17 mouse cellular contexts compared by ENCODE assay signal in genomic region chr7:45012824-45013223, GRCm38 (mm10). TPM values are rescaled to one million over a fixed set of nuclear protein-coding genes. Genes with fewer than 3 reads are reported as not detected.
DNase-seq lines count a peak whose midpoint lies in the region; ATAC-seq and TF ChIP-seq lines count a peak whose summit lies in the region.
"Had no signal": no experiment of that assay in that cellular context is flagged by ENCODE, and none has a peak within 500 bp of the region (broad histone marks: within the 10 kb centered on the region; RNA-seq: fewer than 3 reads in every experiment).

No protein-coding gene starts in this region.

- no peak overlapping the region for H3K4me2 ChIP-seq in heart, embryonic 13.5 days
- H3K4me2 ChIP-seq in liver, embryonic 11.5 days = 0 out of 2 replicates have a peak overlapping the region, but pooled peaks have one; percentile 21
- H3K4me2 ChIP-seq in liver, postnatal 0 days (ENCODE audit: low read depth, low read length) = no peak overlapping the region
- peak overlapping the region; percentile 31 for H3K4me2 ChIP-seq in liver, embryonic 12.5 days
- no peak overlapping the region for H3K4me2 ChIP-seq in liver, embryonic 16.5 days (ENCODE audit: low read depth, low read length)
- H3K4me2 ChIP-seq: embryonic facial prominence, embryonic 12.5 days; forebrain, embryonic 13.5 days; hindbrain, embryonic 15.5 days had no signal

- H3K9me3 ChIP-seq in heart, embryonic 13.5 days = no peaks in the 10 kb centered on the region
- no peaks in the 10 kb centered on the region for H3K9me3 ChIP-seq in liver, embryonic 11.5 days (ENCODE audit: control insufficient read depth, low read length)
- no peaks in the 10 kb centered on the region for H3K9me3 ChIP-seq in liver, postnatal 0 days (ENCODE audit: low read length)
- H3K9me3 ChIP-seq in liver, embryonic 12.5 days (replicated peaks) = peaks cover under 1% of the 10 kb centered on the region; the same call in 1 of the 2 replicates
- H3K9me3 ChIP-seq in liver, embryonic 16.5 days (replicated peaks; ENCODE audit: control insufficient read depth, low read length) = no peaks in the 10 kb centered on the region
- H3K9me3 ChIP-seq: embryonic facial prominence, embryonic 12.5 days; forebrain, embryonic 13.5 days; hindbrain, embryonic 15.5 days had no signal

- ATAC-seq in heart, embryonic 13.5 days (ENCODE audit: extremely low read depth, insufficient number of reproducible peaks, low FRiP score, low TSS enrichment) = no peak
- no peak for ATAC-seq in liver, embryonic 11.5 days (replicated peaks; ENCODE audit: low FRiP score)
- no peak for ATAC-seq in liver, postnatal 0 days
- no peak for ATAC-seq in liver, embryonic 12.5 days
- no peak for ATAC-seq in liver, embryonic 16.5 days (ENCODE audit: low read depth)
- ATAC-seq: forebrain, embryonic 13.5 days; forebrain, postnatal 0 days had no signal

- TF ChIP-seq EP300 in liver, postnatal 0 days (IDR thresholded peaks at IDR 0.05; ENCODE audit: low read depth) = no peak

- H3K4me1 ChIP-seq in heart, embryonic 13.5 days = peaks cover 22% of the 10 kb centered on the region
- peaks cover 23% of the 10 kb centered on the region for H3K4me1 ChIP-seq in liver, embryonic 11.5 days (replicated peaks; ENCODE audit: control insufficient read depth, insufficient read depth, low read length)
- peaks cover 14% of the 10 kb centered on the region for H3K4me1 ChIP-seq in liver, postnatal 0 days (ENCODE audit: insufficient read depth)
- peaks cover 37% of the 10 kb centered on the region for H3K4me1 ChIP-seq in liver, embryonic 12.5 days
- peaks cover 35% of the 10 kb centered on the region for H3K4me1 ChIP-seq in liver, embryonic 16.5 days (ENCODE audit: control insufficient read depth, low read depth, low read length)

- no peak for TF ChIP-seq CTCF in liver, postnatal 0 days (IDR thresholded peaks at IDR 0.05; ENCODE audit: low read depth)

- peaks cover 63% of the 10 kb centered on the region for H3K36me3 ChIP-seq in heart, embryonic 13.5 days
- peaks cover 44% of the 10 kb centered on the region for H3K36me3 ChIP-seq in liver, embryonic 11.5 days (ENCODE audit: control insufficient read depth, insufficient read depth, low read length)
- H3K36me3 ChIP-seq in liver, postnatal 0 days (replicated peaks; ENCODE audit: insufficient read depth, low read length) = peaks cover 51% of the 10 kb centered on the region
- H3K36me3 ChIP-seq in liver, embryonic 12.5 days = peaks cover 61% of the 10 kb centered on the region
- H3K36me3 ChIP-seq in liver, embryonic 16.5 days (ENCODE audit: control insufficient read depth, insufficient read depth) = peaks cover 28% of the 10 kb centered on the region

- H3K27ac ChIP-seq in heart, embryonic 13.5 days (replicated peaks) = no peak overlapping the region
- no peak overlapping the region for H3K27ac ChIP-seq in liver, embryonic 11.5 days (ENCODE audit: low read depth, low read length)
- no peak overlapping the region for H3K27ac ChIP-seq in liver, postnatal 0 days (ENCODE audit: low read depth)
- H3K27ac ChIP-seq in liver, embryonic 12.5 days = peak overlapping the region; percentile 60
- H3K27ac ChIP-seq in liver, embryonic 16.5 days (ENCODE audit: low read length) = no peak overlapping the region
- H3K27ac ChIP-seq: embryonic facial prominence, embryonic 12.5 days; forebrain, embryonic 13.5 days; hindbrain, embryonic 15.5 days had no signal

- 74% methylated on average over 4 of the region's 4 CpGs for WGBS in heart, embryonic 13.5 days
- WGBS in liver, embryonic 11.5 days = 74% methylated on average over 4 of the region's 4 CpGs
- 75% methylated on average over 4 of the region's 4 CpGs for WGBS in liver, postnatal 0 days (ENCODE audit: insufficient replicate concordance)
- 49% methylated on average over 4 of the region's 4 CpGs for WGBS in liver, embryonic 12.5 days (ENCODE audit: insufficient replicate concordance)
- WGBS in liver, embryonic 16.5 days (ENCODE audit: insufficient replicate concordance) = 68% methylated on average over 4 of the region's 4 CpGs

- 0 out of 2 replicates have a peak overlapping the region, but pooled peaks have one; percentile 5 for H3K9ac ChIP-seq in heart, embryonic 13.5 days
- H3K9ac ChIP-seq in liver, embryonic 11.5 days (ENCODE audit: low read depth, low read length) = no peak overlapping the region; the same call in 1 of the 2 replicates
- H3K9ac ChIP-seq in liver, postnatal 0 days (replicated peaks) = no peak overlapping the region
- peak overlapping the region; percentile 49; the same call in 1 of the 2 replicates for H3K9ac ChIP-seq in liver, embryonic 12.5 days
- 0 out of 2 replicates have a peak overlapping the region, but pooled peaks have one; percentile 18 for H3K9ac ChIP-seq in liver, embryonic 16.5 days (ENCODE audit: low read depth, low read length)
- H3K9ac ChIP-seq: embryonic facial prominence, embryonic 12.5 days; forebrain, embryonic 13.5 days; forebrain, postnatal 0 days; hindbrain, embryonic 15.5 days had no signal

- no peak for DNase-seq in heart, postnatal 4 days
- no peak for DNase-seq in liver, embryonic 11.5 days (ENCODE audit: low spot score)
- DNase-seq in liver, postnatal 0 days = no peak
- no peak for DNase-seq in adrenal gland, adult 18-20 months (ENCODE audit: low spot score in 2 of 2)
- DNase-seq in kidney, adult 18-20 months = no peak
- DNase-seq: adrenal gland, postnatal 14 days; cerebellum, adult 2 months; embryo, embryonic 11 days; forebrain, postnatal 0 days; gastrocnemius, postnatal 14 days; heart, postnatal 10 days had no signal

- no peaks in the 10 kb centered on the region for H3K27me3 ChIP-seq in heart, embryonic 13.5 days (replicated peaks)
- no peaks in the 10 kb centered on the region for H3K27me3 ChIP-seq in liver, embryonic 11.5 days (replicated peaks; ENCODE audit: control insufficient read depth, insufficient read depth, low read length)
- H3K27me3 ChIP-seq in liver, postnatal 0 days (ENCODE audit: insufficient read depth, low read length) = no peaks in the 10 kb centered on the region
- H3K27me3 ChIP-seq in liver, embryonic 12.5 days (replicated peaks) = 0 out of 2 replicates have a peak, but pooled peaks cover under 1% of the 10 kb centered on the region
- H3K27me3 ChIP-seq in liver, embryonic 16.5 days (ENCODE audit: control insufficient read depth, insufficient read depth, low read depth, low read length) = no peaks in the 10 kb centered on the region
- H3K27me3 ChIP-seq: embryonic facial prominence, embryonic 12.5 days; hindbrain, embryonic 15.5 days had no signal

- H3K4me3 ChIP-seq in heart, embryonic 13.5 days = no peak overlapping the region
- no peak overlapping the region for H3K4me3 ChIP-seq in liver, embryonic 11.5 days (ENCODE audit: low read depth, low read length)
- H3K4me3 ChIP-seq in liver, postnatal 0 days (ENCODE audit: low read depth, low read length) = no peak overlapping the region
- H3K4me3 ChIP-seq in liver, embryonic 12.5 days = no peak overlapping the region
- no peak overlapping the region for H3K4me3 ChIP-seq in liver, embryonic 16.5 days (ENCODE audit: low read depth, low read length)
- H3K4me3 ChIP-seq: embryonic facial prominence, embryonic 12.5 days; hindbrain, embryonic 15.5 days had no signal

RNA-seq across cellular contexts. Expression of gene Scaf1, which starts 3.3 kb away (rescaled TPM):
- 27.0 and 27.1 TPM in 2 replicates for polyA plus RNA-seq in heart, embryonic 13.5 days (2015; fragmentation: Nextera tagmentation; extraction: Ambion mirVana)
- total RNA-seq in heart, postnatal 4 days (2021) = 10 to 100 TPM; 78.5 to 80.3 TPM
- polyA plus RNA-seq in liver, embryonic 11.5 days (2014; fragmentation: Nextera tagmentation; extraction: Ambion mirVana) = 37.5 and 40.1 TPM in 2 replicates
- 7.5 and 8.1 TPM in 2 replicates for polyA plus RNA-seq in liver, postnatal 0 days (2015; fragmentation: Nextera tagmentation; extraction: Ambion mirVana)
- polyA plus RNA-seq in liver, embryonic 12.5 days (2016; fragmentation: Nextera tagmentation; extraction: Ambion mirVana) = 19.0 and 21.4 TPM in 2 replicates
- 9.8 and 9.9 TPM in 2 replicates for polyA plus RNA-seq in liver, embryonic 16.5 days (2015; fragmentation: Nextera tagmentation; extraction: Ambion mirVana)
- total RNA-seq in adrenal gland, adult 18-20 months (2021) = 10 to 100 TPM; 75.1 to 85.9 TPM

RNA-seq across cellular contexts. Expression of gene Rras, which starts 4.9 kb away (rescaled TPM):
- polyA plus RNA-seq in heart, embryonic 13.5 days (2015; fragmentation: Nextera tagmentation; extraction: Ambion mirVana) = 71.6 and 82.6 TPM in 2 replicates
- total RNA-seq in heart, postnatal 4 days (2021) = 10 to 100 TPM; 71.2 to 73.4 TPM
- 19.3 and 21.6 TPM in 2 replicates for polyA plus RNA-seq in liver, embryonic 11.5 days (2014; fragmentation: Nextera tagmentation; extraction: Ambion mirVana)
- polyA plus RNA-seq in liver, postnatal 0 days (2015; fragmentation: Nextera tagmentation; extraction: Ambion mirVana) = 25.4 and 31.4 TPM in 2 replicates
- 13.9 and 15.5 TPM in 2 replicates for polyA plus RNA-seq in liver, embryonic 12.5 days (2016; fragmentation: Nextera tagmentation; extraction: Ambion mirVana)
- polyA plus RNA-seq in liver, embryonic 16.5 days (2015; fragmentation: Nextera tagmentation; extraction: Ambion mirVana) = 20.9 and 23.2 TPM in 2 replicates
- total RNA-seq in adrenal gland, adult 18-20 months (2021) = 100 to 1,000 TPM in 1 of 2 experiments, 10 to 100 TPM in 1; 86.9 to 106 TPM

RNA-seq across cellular contexts. Expression of gene Bcl2l12, which starts 14.3 kb away (rescaled TPM):
- 36.0 and 36.3 TPM in 2 replicates for polyA plus RNA-seq in heart, embryonic 13.5 days (2015; fragmentation: Nextera tagmentation; extraction: Ambion mirVana)
- total RNA-seq in heart, postnatal 4 days (2021) = 10 to 100 TPM; 21.7 to 25.2 TPM
- 39.6 and 41.1 TPM in 2 replicates for polyA plus RNA-seq in liver, embryonic 11.5 days (2014; fragmentation: Nextera tagmentation; extraction: Ambion mirVana)
- polyA plus RNA-seq in liver, postnatal 0 days (2015; fragmentation: Nextera tagmentation; extraction: Ambion mirVana) = 11.7 and 13.1 TPM in 2 replicates
- 23.6 and 25.4 TPM in 2 replicates for polyA plus RNA-seq in liver, embryonic 12.5 days (2016; fragmentation: Nextera tagmentation; extraction: Ambion mirVana)
- 11.0 and 12.2 TPM in 2 replicates for polyA plus RNA-seq in liver, embryonic 16.5 days (2015; fragmentation: Nextera tagmentation; extraction: Ambion mirVana)
- total RNA-seq in adrenal gland, adult 18-20 months (2021) = 10 to 100 TPM; 13.9 to 14.2 TPM

RNA-seq across cellular contexts. Expression of gene Irf3, which starts 15.4 kb away (rescaled TPM):
- 63.6 and 68.1 TPM in 2 replicates for polyA plus RNA-seq in heart, embryonic 13.5 days (2015; fragmentation: Nextera tagmentation; extraction: Ambion mirVana)
- total RNA-seq in heart, postnatal 4 days (2021) = 10 to 100 TPM; 42.0 to 43.0 TPM
- 76.2 and 88.4 TPM in 2 replicates for polyA plus RNA-seq in liver, embryonic 11.5 days (2014; fragmentation: Nextera tagmentation; extraction: Ambion mirVana)
- polyA plus RNA-seq in liver, postnatal 0 days (2015; fragmentation: Nextera tagmentation; extraction: Ambion mirVana) = 35.9 and 38.0 TPM in 2 replicates
- polyA plus RNA-seq in liver, embryonic 12.5 days (2016; fragmentation: Nextera tagmentation; extraction: Ambion mirVana) = 50.4 and 55.9 TPM in 2 replicates
- 39.8 and 43.2 TPM in 2 replicates for polyA plus RNA-seq in liver, embryonic 16.5 days (2015; fragmentation: Nextera tagmentation; extraction: Ambion mirVana)
- total RNA-seq in adrenal gland, adult 18-20 months (2021) = 100 to 1,000 TPM; 128 to 131 TPM

RNA-seq across cellular contexts. Expression of gene Prmt1, which starts 26.5 kb away (rescaled TPM):
- polyA plus RNA-seq in heart, embryonic 13.5 days (2015; fragmentation: Nextera tagmentation; extraction: Ambion mirVana) = 438 and 486 TPM in 2 replicates
- total RNA-seq in heart, postnatal 4 days (2021) = 100 to 1,000 TPM; 306 to 324 TPM
- 175 and 186 TPM in 2 replicates for polyA plus RNA-seq in liver, embryonic 11.5 days (2014; fragmentation: Nextera tagmentation; extraction: Ambion mirVana)
- polyA plus RNA-seq in liver, postnatal 0 days (2015; fragmentation: Nextera tagmentation; extraction: Ambion mirVana) = 73.2 and 76.8 TPM in 2 replicates
- 248 and 262 TPM in 2 replicates for polyA plus RNA-seq in liver, embryonic 12.5 days (2016; fragmentation: Nextera tagmentation; extraction: Ambion mirVana)
- polyA plus RNA-seq in liver, embryonic 16.5 days (2015; fragmentation: Nextera tagmentation; extraction: Ambion mirVana) = 95.6 and 98.6 TPM in 2 replicates
- total RNA-seq in adrenal gland, adult 18-20 months (2021) = 100 to 1,000 TPM; 203 to 216 TPM

Comparison
In these comparisons a context has a peak if more than half of its experiments do, and no peak if none do; other contexts are left out.
1. H3K4me2 ChIP-seq: peak in liver, embryonic 11.5 days (single experiment) and liver, embryonic 12.5 days (single experiment); none in heart, embryonic 13.5 days (single experiment), liver, postnatal 0 days (single experiment) and liver, embryonic 16.5 days (single experiment).
2. H3K9ac ChIP-seq: peak in heart, embryonic 13.5 days (single experiment), liver, embryonic 12.5 days (single experiment) and liver, embryonic 16.5 days (single experiment); none in liver, embryonic 11.5 days (single experiment) and liver, postnatal 0 days (single experiment).